Mouse (Mus musculus): ENCODE measurements around the gene Olfml1. TPM values are rescaled to one million over a fixed set of nuclear protein-coding genes. Genes with fewer than 3 reads are reported as not detected.

Gene Olfml1
- polyA plus RNA-seq, 1 experiment from 2014 or later: not detected

DNA sequence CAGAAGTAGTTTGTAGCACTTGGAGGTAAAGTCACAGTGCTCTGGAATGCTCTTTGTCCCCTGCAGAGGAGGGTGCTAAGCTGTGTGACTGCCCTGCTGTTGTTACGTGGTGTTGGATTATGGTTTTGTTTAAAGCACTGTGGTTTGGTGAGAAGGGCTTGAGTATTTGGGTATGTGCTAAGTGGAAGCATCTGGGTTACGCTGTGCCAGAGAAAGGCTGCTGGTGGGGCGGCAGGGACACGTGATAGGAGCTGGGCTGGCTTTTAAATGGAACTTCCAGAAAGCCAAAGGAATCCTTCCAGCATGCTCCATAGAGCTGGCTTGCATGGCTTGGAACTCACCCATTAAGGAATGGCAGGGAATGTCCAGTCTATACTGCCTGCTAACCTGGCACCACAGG, 52.0 kb downstream of the Olfml1 start:
- ATAC-seq (no peak), DNase-seq (ENCODE audit: low read depth, low spot score) (no peak)
- ChIA-PET POLR2A (no interaction called here), CTCF (no interaction called here)
- in situ Hi-C loops (cut with MboI; ENCODE audit: low pct_unique_long_range_greater_than_20kb): no loop called here
- H3K27me3 ChIP-seq: no peaks in the 10 kb centered on the region
- TF ChIP-seq CTCF (IDR thresholded peaks at IDR 0.05): no peak

DNA sequence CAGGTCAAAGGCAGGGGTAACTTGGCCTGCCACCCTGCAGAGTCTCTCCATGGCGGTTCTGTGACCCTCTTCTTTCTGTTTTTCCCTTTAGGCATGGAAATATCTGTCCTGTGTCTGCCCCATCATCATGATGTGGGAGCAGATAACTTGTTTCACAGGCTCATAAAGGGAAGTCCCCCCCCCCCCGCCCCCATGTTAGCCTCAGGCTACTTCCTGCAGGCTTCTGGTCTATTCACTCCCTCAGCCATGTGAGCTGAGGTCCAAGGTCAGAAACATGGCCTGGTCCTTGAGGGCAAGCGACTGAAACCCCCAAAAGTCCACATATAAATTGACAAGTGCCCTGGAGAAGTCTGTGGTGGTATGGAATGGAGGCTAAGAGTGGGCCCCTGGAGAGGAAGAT, 52.9 kb downstream of the Olfml1 start:
- ChIA-PET POLR2A (no interaction called here), CTCF (no interaction called here)
- no peak for DNase-seq (ENCODE audit: low read depth, low spot score)
- no peaks in the 10 kb centered on the region for H3K27me3 ChIP-seq
- in situ Hi-C loops (cut with MboI; ENCODE audit: low pct_unique_long_range_greater_than_20kb): no loop called here
- no peak for TF ChIP-seq CTCF (IDR thresholded peaks at IDR 0.05)
- ATAC-seq: no peak

DNA sequence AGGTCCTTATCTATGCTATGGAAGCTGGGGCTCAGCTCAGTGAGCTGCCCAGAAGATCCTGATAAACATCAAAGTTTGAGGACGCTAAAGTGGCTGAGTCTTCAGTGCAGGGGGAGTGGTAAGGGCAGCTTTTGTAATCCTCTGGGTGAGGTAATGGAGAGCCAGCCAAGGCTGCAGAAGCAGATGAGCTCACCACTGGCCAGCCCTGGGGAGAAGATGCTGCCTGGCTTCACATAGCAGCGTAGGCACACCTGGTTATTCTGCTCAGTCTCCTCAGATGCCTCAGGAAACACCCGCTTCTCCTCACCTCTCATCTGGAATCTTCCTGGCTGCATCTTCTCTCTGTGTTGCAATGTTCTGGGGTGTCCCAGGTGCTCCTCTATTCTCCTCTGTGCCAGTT, 57.2 kb downstream of the Olfml1 start:
- POLR2A ChIA-PET: no interaction called here
- CTCF ChIA-PET: no interaction called here
- ATAC-seq (no peak), DNase-seq (ENCODE audit: low read depth, low spot score) (no peak)
- TF ChIP-seq CTCF (IDR thresholded peaks at IDR 0.05): no peak
- in situ Hi-C loops (cut with MboI; ENCODE audit: low pct_unique_long_range_greater_than_20kb): no loop called here
- H3K27me3 ChIP-seq: no peaks in the 10 kb centered on the region

DNA sequence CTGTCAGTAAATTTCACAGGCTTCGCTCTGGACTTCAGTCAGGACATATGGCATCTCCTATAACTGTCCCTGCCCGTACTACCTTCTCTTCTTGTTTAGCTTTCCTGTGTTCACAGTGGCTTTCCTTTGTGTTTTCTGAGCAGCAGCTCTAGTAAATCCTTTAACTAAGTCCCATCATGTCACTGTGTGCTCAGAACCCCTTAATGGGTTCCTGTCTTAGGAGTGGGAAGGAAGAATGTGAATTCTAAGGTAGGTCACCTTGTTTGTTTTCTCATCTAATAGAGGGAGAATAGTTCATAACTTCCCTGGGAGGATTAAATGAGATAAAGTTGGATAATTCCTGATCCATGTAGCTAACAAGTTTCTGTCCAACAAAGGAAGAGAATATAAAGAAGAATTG, 57.8 kb downstream of the Olfml1 start, which contains the start of gene 5330417H12Rik:
Gene 5330417H12Rik (minus strand): TSS at position 101 of the 400 bp plus-strand sequence.
- POLR2A ChIA-PET: no interaction called here

GRCm38 (mm10) chr7:107625781-107626180, 58.5 kb downstream of the Olfml1 start:
- POLR2A ChIA-PET: no interaction called here
- no peak for DNase-seq (ENCODE audit: low read depth, low spot score)
- CTCF ChIA-PET: no interaction called here
- ATAC-seq: no peak
- in situ Hi-C loops (cut with MboI; ENCODE audit: low pct_unique_long_range_greater_than_20kb): no loop called here
- no peaks in the 10 kb centered on the region for H3K27me3 ChIP-seq
- no peak for TF ChIP-seq CTCF (IDR thresholded peaks at IDR 0.05)

More for the DNA sequence above, 57.8 kb downstream of the Olfml1 start, which contains the start of gene 5330417H12Rik:
- TF ChIP-seq CTCF (IDR thresholded peaks at IDR 0.05): no peak
- CTCF ChIA-PET: no interaction called here
- H3K27me3 ChIP-seq: no peaks in the 10 kb centered on the region
- in situ Hi-C loops (cut with MboI; ENCODE audit: low pct_unique_long_range_greater_than_20kb): no loop called here
- DNase-seq (ENCODE audit: low read depth, low spot score) (no peak), ATAC-seq (no peak)

- ChIA-PET POLR2A (no interaction called here), CTCF (no interaction called here)
- ATAC-seq (no peak), DNase-seq (ENCODE audit: low read depth, low spot score) (no peak)
- TF ChIP-seq CTCF (IDR thresholded peaks at IDR 0.05): no peak
- in situ Hi-C loops (cut with MboI; ENCODE audit: low pct_unique_long_range_greater_than_20kb): no loop called here
- H3K27me3 ChIP-seq: no peaks in the 10 kb centered on the region
These were observed 61.1 kb downstream of the Olfml1 start for GRCm38 (mm10) chr7:107628383-107628782.

GRCm38 (mm10) chr7:107633201-107633600, 66.0 kb downstream of the Olfml1 start:
- ChIA-PET CTCF (no interaction called here), POLR2A (no interaction called here)
- ATAC-seq: no peak
- no peak for DNase-seq (ENCODE audit: low read depth, low spot score)
- TF ChIP-seq CTCF (IDR thresholded peaks at IDR 0.05): no peak
- no peaks in the 10 kb centered on the region for H3K27me3 ChIP-seq
- in situ Hi-C loops (cut with MboI; ENCODE audit: low pct_unique_long_range_greater_than_20kb): no loop called here

DNA sequence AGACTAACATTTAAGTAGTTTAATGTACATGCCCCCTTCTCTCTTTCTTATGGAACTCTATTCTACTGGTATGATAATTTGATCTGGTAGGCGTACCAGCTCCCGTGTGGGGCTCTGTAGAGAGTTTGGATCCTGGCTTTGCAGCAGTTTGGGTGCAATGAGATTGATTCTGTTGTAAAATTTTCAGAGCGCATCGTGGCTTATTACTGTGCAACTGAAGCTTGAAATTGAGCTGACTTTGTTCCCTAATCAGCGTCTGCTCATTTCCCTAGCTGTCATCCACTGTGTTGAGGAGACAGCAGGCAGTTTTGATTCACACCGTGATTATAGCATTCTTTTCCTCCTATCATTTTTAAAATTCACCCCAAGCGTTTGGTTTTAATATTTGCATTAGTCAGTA, 70.2 kb downstream of the Olfml1 start:
- ChIA-PET CTCF (no interaction called here), POLR2A (no interaction called here)
- no peaks in the 10 kb centered on the region for H3K27me3 ChIP-seq
- DNase-seq (ENCODE audit: low read depth, low spot score): no peak
- TF ChIP-seq CTCF (IDR thresholded peaks at IDR 0.05): no peak
- in situ Hi-C loops (cut with MboI; ENCODE audit: low pct_unique_long_range_greater_than_20kb): no loop called here
- ATAC-seq: no peak

DNA sequence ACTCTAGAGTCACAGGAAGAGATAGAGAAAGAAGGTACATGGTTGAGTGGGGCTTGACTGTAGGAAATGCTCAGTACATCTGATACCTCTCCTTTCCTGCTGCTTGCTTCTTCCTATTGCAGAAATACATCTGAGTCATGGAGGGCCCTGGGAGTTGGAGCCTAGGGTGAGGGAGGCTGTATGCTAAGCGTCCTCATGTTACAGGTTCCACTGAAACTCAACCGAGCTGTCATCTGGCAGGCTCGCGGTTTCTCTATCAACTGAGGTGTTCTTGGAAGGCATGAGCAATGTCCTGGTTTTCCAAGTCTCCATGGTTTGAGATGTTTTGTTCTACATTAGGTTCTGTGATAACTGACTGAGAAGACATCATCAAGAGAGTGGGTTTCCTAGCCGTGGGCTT, 70.8 kb downstream of the Olfml1 start:
- DNase-seq (ENCODE audit: low read depth, low spot score): no peak
- POLR2A ChIA-PET: no interaction called here
- CTCF ChIA-PET: no interaction called here

More for the DNA sequence above, 70.8 kb downstream of the Olfml1 start:
- in situ Hi-C loops (cut with MboI; ENCODE audit: low pct_unique_long_range_greater_than_20kb): no loop called here
- no peak for TF ChIP-seq CTCF (IDR thresholded peaks at IDR 0.05)
- no peaks in the 10 kb centered on the region for H3K27me3 ChIP-seq
- no peak for ATAC-seq

Other genes starting within 250 kb of the Olfml1 start
- gene Syt9, start 196.7 kb upstream of the Olfml1 start, polyA plus RNA-seq (2021): not detected
- 1.4 TPM for gene Ppfibp2, start 27.8 kb downstream of the Olfml1 start, polyA plus RNA-seq (2021)
- not detected for gene 5330417H12Rik, start 57.7 kb downstream of the Olfml1 start, polyA plus RNA-seq (2021)
- not detected for gene Cyb5r2, start 190.6 kb downstream of the Olfml1 start, polyA plus RNA-seq (2021)
- gene Ovch2, start 233.8 kb downstream of the Olfml1 start, polyA plus RNA-seq (2021): not detected
- gene Olfr467, start 244.8 kb downstream of the Olfml1 start, polyA plus RNA-seq (2021): not detected